Mouse (Mus musculus) stomach, postnatal 0 days (tissue): Measurements from ENCODE around the gene Fam49a.

Experiments used
- CTCF ChIP-seq: IDR thresholded peaks from 2 replicates; pipeline ENCODE4 v1.5.1; 2016; ENCODE audit warnings: antibody characterized with exemption, low read depth, mild to moderate bottlenecking, moderate library complexity
- EP300 ChIP-seq: optimal IDR thresholded peaks from 2 replicates; pipeline ENCODE3; 2016; ENCODE audit warnings: antibody characterized with exemption

GRCm38 (mm10) chr12:12283702-12284288 lies 21.9 kb downstream of the Fam49a start:
- TF ChIP-seq CTCF (no peak), EP300 (no peak)
